Mouse (Mus musculus) kidney, embryonic 16.5 days (tissue): Measurements from ENCODE around the gene Cacna1c. TPM values are rescaled to one million over a fixed set of nuclear protein-coding genes. Genes with fewer than 3 reads are reported as not detected.

Experiments
- ATAC-seq: fragments of 200-750 bp; cut with Nextera tagmentation; 2 replicates; pipeline ENCODE4 v1.8.0; 2017; ENCODE audit warnings: moderate TSS enrichment; ENCODE audit not compliant: low FRiP score, low TSS enrichment
- H3K27ac ChIP-seq: fragments of 300-500 bp; sonication (generic); 2 replicates; pipeline ENCODE4 v1.5.1; 2014; ENCODE audit warnings: low read length
- H3K27me3 ChIP-seq: fragments of 300-500 bp; sonication (generic); 2 replicates; pipeline ENCODE4 v1.6.1; 2014; ENCODE audit warnings: low read length, control low read depth, mixed read lengths; ENCODE audit not compliant: insufficient read depth
- H3K36me3 ChIP-seq: fragments of 300-500 bp; sonication (generic); 2 replicates; pipeline ENCODE4 v1.6.1; 2014; ENCODE audit warnings: low read length, control low read depth, mixed read lengths; ENCODE audit not compliant: insufficient read depth
- H3K4me1 ChIP-seq: fragments of 300-500 bp; sonication (generic); 2 replicates; pipeline ENCODE4 v1.6.1; 2014; ENCODE audit warnings: low read length, control low read depth, mixed read lengths; ENCODE audit not compliant: insufficient read depth
- H3K4me2 ChIP-seq: fragments of 300-500 bp; sonication (generic); replicated peaks from 2 replicates; pipeline ENCODE4 v1.6.1; 2014; ENCODE audit warnings: low read depth, low read length
- H3K4me3 ChIP-seq: fragments of 300-500 bp; sonication (generic); 2 replicates; pipeline ENCODE4 v1.5.1; 2014; ENCODE audit warnings: mild to moderate bottlenecking, low read length
- H3K9ac ChIP-seq: fragments of 300-500 bp; sonication (generic); replicated peaks from 2 replicates; pipeline ENCODE4 v1.6.1; 2014; ENCODE audit warnings: low read length
- H3K9me3 ChIP-seq: fragments of 300-500 bp; sonication (generic); 2 replicates; pipeline ENCODE4 v1.6.1; 2016; ENCODE audit warnings: low read length, control low read depth
- WGBS: fragments of 180-500 bp; shearing (Covaris S2); extraction: QIAGEN DNeasy Blood & Tissue Kit; methylation state at CpG from one replicate; pipeline ENCODE4 v1.1.7; 2014; 5-methylcytosine and 5-hydroxymethylcytosine counted together
- polyA plus RNA-seq: library from polyadenylated mRNA; unstranded; fragments of >200 nt; fragmentation: Nextera tagmentation; extraction: Ambion mirVana; gene quantifications from 2 replicates; pipeline ENCODE4 v1.2.1, GENCODE M21; 2015

Cacna1c gene
- polyA plus RNA-seq, 1 experiment from 2014 or later: 1.4 TPM

DNA sequence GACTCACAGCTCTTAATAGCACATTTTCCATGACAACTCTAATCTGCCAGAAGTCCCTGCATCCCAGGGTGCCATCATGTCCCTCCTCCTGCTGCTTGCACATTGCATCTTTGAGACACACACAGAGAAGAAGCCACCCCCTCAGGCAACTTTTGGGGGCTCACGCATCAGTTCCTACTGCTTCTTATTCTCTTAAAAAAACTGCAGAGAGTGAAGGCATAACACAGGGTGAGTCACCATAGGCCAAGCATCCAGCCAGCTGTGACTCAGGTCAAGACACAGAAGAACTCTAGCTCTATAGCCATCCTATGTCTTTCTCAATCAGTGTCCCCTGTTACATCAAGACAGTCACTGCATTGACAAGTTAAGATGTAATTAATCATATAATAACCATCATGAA lies 431.0 kb downstream of the Cacna1c start:
- Histone ChIP-seq H3K4me1 (no peaks in the 10 kb centered on the region), H3K9ac (no peak overlapping the region), H3K27me3 (no peaks in the 10 kb centered on the region), H3K4me3 (no peak overlapping the region), H3K4me2 (no peak overlapping the region), H3K27ac (no peak overlapping the region), H3K36me3 (no peaks in the 10 kb centered on the region), H3K9me3 (no peaks in the 10 kb centered on the region)
- no peak for ATAC-seq
- 75% methylated on average over 1 of the region's 1 CpGs for WGBS

GRCm38 (mm10) chr6:118759015-118759414 lies 437.2 kb downstream of the Cacna1c start:
- Histone ChIP-seq H3K36me3 (no peaks in the 10 kb centered on the region), H3K4me3 (no peak overlapping the region), H3K9me3 (no peaks in the 10 kb centered on the region), H3K27ac (no peak overlapping the region), H3K4me1 (no peaks in the 10 kb centered on the region), H3K9ac (no peak overlapping the region), H3K27me3 (0 out of 2 replicates have a peak, but pooled peaks cover 8% of the 10 kb centered on the region), H3K4me2 (no peak overlapping the region)
- WGBS: 79% methylated on average over 5 of the region's 5 CpGs
- ATAC-seq: no peak

DNA sequence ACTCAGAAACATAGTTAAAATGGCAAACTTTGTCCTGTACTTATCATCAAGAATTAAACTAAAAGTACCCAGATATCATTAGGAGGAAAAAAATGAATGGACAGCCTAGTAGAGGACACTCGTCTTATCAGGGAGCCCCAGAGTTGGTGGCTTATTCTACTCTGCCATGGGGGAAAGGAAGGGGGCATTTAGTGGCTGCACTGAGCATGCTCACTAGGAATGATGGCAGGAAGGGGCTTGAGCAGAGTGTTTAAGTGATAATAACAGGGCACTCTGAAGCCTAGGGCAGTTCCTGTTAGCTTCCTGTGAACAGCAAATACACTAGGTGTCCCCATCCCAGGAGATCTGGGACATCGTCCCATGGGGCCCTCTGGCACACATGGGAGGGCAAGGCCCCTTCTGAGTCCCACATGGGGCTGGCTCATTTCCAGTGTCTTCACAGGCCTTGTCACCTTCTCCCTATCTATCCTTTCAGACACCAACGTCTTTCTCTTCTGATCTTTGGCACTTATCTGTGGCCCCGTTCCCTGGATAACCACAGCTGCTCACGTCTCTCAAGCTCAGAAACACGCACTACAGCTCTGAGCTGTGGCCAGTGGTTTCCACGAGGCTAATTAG lies 437.8 kb downstream of the Cacna1c start:
- 69% methylated on average over 7 of the region's 7 CpGs for WGBS
- 0 out of 2 replicates have a peak, but pooled peaks cover 8% of the 10 kb centered on the region for H3K27me3 ChIP-seq
- no peaks in the 10 kb centered on the region for H3K9me3 ChIP-seq
- no peak overlapping the region for H3K9ac ChIP-seq
- ATAC-seq: no peak
- H3K4me2 ChIP-seq: no peak overlapping the region
- no peak overlapping the region for H3K4me3 ChIP-seq
- H3K36me3 ChIP-seq: no peaks in the 10 kb centered on the region
- no peak overlapping the region for H3K27ac ChIP-seq
- no peaks in the 10 kb centered on the region for H3K4me1 ChIP-seq

DNA sequence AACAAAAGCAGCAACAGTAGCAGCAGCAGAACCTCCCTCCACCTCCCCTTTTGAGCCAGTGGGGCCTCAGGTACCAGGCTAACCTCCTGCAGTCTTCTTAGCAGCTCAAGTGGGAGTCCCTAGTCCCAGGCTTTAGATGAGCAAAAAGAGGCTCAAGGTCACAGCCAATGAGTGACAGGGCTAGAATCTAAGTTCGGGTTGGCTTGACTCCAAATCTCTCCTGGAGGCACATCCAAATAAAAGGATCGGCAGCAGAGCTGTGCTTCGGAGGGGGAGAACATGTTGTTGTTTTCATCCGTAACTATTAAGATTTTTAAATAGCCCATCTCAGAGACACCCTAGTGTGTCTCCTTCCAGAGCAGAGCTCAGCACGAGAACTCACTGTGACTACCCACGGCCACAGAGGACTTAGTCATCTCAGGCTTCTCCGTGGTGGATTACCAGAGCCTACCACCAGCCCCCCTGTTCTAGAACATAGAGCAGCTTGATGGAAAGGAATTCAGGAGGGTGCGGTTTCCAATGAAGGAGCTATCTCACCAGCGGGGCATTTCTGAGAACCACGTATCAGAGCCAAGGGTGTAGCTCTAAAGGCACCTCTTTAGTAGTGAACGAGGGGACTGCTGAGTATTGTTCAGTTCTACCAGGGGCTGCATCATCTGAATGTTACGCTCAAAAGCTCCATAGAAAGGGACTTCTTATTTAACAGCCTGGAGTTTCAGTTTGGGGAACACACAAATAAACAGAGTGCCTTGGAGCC lies 438.5 kb downstream of the Cacna1c start:
- no peak for ATAC-seq
- 75% methylated on average over 12 of the region's 12 CpGs for WGBS
- no peak overlapping the region for H3K4me3 ChIP-seq
- no peaks in the 10 kb centered on the region for H3K9me3 ChIP-seq
- no peak overlapping the region for H3K9ac ChIP-seq
- H3K4me2 ChIP-seq: no peak overlapping the region
- H3K4me1 ChIP-seq: no peaks in the 10 kb centered on the region
- no peaks in the 10 kb centered on the region for H3K36me3 ChIP-seq
- H3K27ac ChIP-seq: no peak overlapping the region
- 0 out of 2 replicates have a peak, but pooled peaks cover 8% of the 10 kb centered on the region for H3K27me3 ChIP-seq

DNA sequence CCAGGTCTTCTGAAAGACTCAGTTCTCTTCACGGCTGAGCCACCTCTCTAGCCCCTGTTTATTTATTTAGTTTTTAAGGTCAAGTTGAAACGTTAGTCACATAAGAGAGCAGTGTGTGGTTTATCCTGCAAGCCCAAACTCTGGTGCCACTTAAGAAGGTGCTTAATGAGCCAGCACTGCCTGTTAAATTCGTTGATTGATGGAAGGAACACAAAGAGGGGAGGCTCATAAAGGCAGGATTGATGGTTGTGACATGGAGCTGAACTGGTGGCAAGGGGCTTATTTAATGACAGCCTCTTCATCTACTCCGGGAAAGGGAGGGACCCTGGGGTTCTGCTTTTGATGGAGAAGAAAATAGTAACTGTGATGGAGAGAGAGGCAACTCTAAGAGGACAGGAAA lies 439.7 kb downstream of the Cacna1c start:
- Histone ChIP-seq H3K4me3 (no peak overlapping the region), H3K27ac (no peak overlapping the region), H3K36me3 (no peaks in the 10 kb centered on the region), H3K4me2 (no peak overlapping the region), H3K9ac (no peak overlapping the region), H3K4me1 (no peaks in the 10 kb centered on the region), H3K9me3 (no peaks in the 10 kb centered on the region), H3K27me3 (0 out of 2 replicates have a peak, but pooled peaks cover 8% of the 10 kb centered on the region)
- 9% methylated on average over 4 of the region's 4 CpGs for WGBS
- peak; percentile 93 for ATAC-seq

- no peaks in the 10 kb centered on the region for H3K36me3 ChIP-seq
- WGBS: 97% methylated on average over 5 of the region's 5 CpGs
- H3K4me3 ChIP-seq: no peak overlapping the region
- no peaks in the 10 kb centered on the region for H3K4me1 ChIP-seq
- H3K9me3 ChIP-seq: no peaks in the 10 kb centered on the region
- no peak overlapping the region for H3K27ac ChIP-seq
- no peak overlapping the region for H3K9ac ChIP-seq
- no peak for ATAC-seq
- no peak overlapping the region for H3K4me2 ChIP-seq
- 0 out of 2 replicates have a peak, but pooled peaks cover 8% of the 10 kb centered on the region for H3K27me3 ChIP-seq
Observed at GRCm38 (mm10) chr6:118755768-118756167, 440.4 kb downstream of the Cacna1c start.

- no peak overlapping the region for H3K4me3 ChIP-seq
- WGBS: 82% methylated on average over 3 of the region's 3 CpGs
- ATAC-seq: no peak
Observed at GRCm38 (mm10) chr6:118754439-118754838, 441.8 kb downstream of the Cacna1c start.

GRCm38 (mm10) chr6:118753787-118754186 lies 442.4 kb downstream of the Cacna1c start:
- Histone ChIP-seq H3K9ac (no peak overlapping the region), H3K9me3 (no peaks in the 10 kb centered on the region), H3K4me2 (no peak overlapping the region), H3K36me3 (no peaks in the 10 kb centered on the region), H3K4me3 (no peak overlapping the region), H3K27me3 (0 out of 2 replicates have a peak, but pooled peaks cover 4% of the 10 kb centered on the region), H3K4me1 (no peaks in the 10 kb centered on the region), H3K27ac (no peak overlapping the region)
- WGBS: 80% methylated on average over 8 of the region's 8 CpGs
- ATAC-seq: no peak

More at GRCm38 (mm10) chr6:118754439-118754838, 441.8 kb downstream of the Cacna1c start:
- H3K27ac ChIP-seq: no peak overlapping the region
- H3K4me2 ChIP-seq: no peak overlapping the region
- 0 out of 2 replicates have a peak, but pooled peaks cover 8% of the 10 kb centered on the region for H3K27me3 ChIP-seq
- H3K36me3 ChIP-seq: no peaks in the 10 kb centered on the region
- no peaks in the 10 kb centered on the region for H3K4me1 ChIP-seq
- no peak overlapping the region for H3K9ac ChIP-seq
- H3K9me3 ChIP-seq: no peaks in the 10 kb centered on the region

DNA sequence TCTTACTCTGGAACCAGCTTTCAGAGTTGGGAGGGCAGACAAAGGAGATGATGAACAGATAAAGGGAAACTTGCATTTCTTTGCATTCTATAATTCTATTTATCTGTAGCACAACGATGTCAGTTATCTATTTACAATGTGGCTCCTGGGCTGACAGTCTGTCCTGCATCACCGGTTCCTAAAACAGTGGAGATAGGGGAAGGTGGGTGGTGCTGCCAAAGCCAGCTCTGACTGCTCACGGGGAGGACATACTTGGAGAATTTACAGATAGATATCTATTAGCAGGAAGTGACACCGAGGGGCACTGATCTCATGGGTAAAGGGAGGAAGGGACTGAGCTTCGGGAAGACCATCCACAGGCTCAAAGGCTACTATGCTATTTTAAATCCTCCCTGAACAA lies 443.2 kb downstream of the Cacna1c start:
- Histone ChIP-seq H3K27ac (no peak overlapping the region), H3K4me2 (no peak overlapping the region), H3K9me3 (no peaks in the 10 kb centered on the region), H3K27me3 (no peaks in the 10 kb centered on the region), H3K36me3 (no peaks in the 10 kb centered on the region), H3K9ac (no peak overlapping the region), H3K4me3 (no peak overlapping the region), H3K4me1 (no peaks in the 10 kb centered on the region)
- no peak for ATAC-seq
- 35% methylated on average over 5 of the region's 5 CpGs for WGBS

DNA sequence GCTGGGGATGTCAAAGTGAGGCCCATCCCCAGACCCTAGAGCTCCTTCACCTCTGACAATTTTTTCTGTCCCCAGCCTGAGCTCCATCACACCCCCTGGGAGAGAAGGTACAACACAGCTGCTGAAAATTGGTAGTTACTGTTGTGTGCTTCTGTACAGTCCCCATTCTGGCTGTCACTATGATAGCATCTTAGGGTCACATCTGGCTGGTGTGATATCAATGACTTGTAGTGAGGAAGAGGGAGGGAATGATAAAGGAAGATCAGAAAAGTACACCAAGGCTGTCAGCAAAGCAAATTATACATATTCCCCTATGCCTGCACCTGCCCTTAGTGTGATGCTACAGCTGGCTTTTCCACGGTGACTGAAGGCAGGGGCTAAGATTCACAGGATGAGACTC lies 446.9 kb downstream of the Cacna1c start:
- no peak for ATAC-seq
- Histone ChIP-seq H3K27ac (no peak overlapping the region), H3K4me3 (no peak overlapping the region), H3K36me3 (no peaks in the 10 kb centered on the region), H3K9ac (no peak overlapping the region), H3K9me3 (no peaks in the 10 kb centered on the region), H3K4me2 (no peak overlapping the region), H3K27me3 (no peaks in the 10 kb centered on the region), H3K4me1 (no peaks in the 10 kb centered on the region)
- 77% methylated on average over 1 of the region's 1 CpGs for WGBS
